Mouse (Mus musculus) adrenal gland, adult 18-20 months (tissue): ENCODE data around the gene Zc3hav1l. TPM values are rescaled to one million over a fixed set of nuclear protein-coding genes. Genes with fewer than 3 reads are reported as not detected.

Experiments
- DNase-seq, 2 experiments: peaks; one replicate each; pipeline ENCODE4 v3.0.0; 2021 to 2022; ENCODE audit warnings: low spot score in 2 of 2
- total RNA-seq, 2 experiments: library from RNA; stranded (reverse); gene quantifications; 1 replicate in 1 of 2; 2 replicates in 1 of 2; pipeline ENCODE4 v1.2.3; 2021

Gene Zc3hav1l
- total RNA-seq, 2 experiments from 2014 or later = 2.1 to 2.8 TPM

DNA sequence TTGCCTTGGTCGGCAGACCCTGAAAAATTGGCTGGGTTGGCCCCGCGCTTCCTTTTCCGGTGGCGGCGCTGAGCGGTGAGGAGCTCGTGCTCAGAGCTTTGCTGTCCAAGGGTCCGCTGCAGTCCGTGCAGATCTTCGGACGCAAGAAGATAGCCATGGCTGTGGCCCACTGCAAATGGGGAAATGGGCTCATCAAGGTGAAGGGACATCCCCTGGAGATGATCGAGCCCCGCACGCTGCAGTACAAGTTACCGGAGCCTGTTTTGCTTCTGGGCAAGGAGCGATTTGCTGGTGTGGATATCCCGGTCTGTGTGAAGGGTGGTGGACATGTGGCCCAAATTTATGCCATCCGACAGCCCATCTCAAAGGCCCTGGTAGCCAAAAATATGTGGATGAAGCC, 14.6 kb downstream of the Zc3hav1l start:
- no peak for DNase-seq

DNA sequence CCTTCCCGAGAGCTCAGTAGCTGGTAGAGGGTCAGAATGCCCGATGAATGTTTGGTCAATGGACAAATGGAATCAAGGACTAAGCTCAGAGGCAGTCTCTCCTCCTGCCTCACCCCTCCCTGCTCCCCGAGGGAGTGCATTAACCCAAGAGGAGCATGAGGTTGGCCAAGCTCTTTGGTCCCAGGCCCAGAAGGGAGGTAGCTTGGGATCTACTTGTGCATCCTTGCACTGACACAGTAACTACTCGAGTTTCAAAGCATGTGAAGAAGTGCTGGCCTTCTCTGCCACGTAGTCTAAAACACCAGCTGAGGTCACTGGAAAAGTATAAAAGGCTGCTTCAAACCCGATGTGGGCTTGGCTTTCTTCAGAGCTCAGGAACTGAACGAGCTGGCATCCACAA, 34.6 kb downstream of the Zc3hav1l start:
- DNase-seq = no peak

DNA sequence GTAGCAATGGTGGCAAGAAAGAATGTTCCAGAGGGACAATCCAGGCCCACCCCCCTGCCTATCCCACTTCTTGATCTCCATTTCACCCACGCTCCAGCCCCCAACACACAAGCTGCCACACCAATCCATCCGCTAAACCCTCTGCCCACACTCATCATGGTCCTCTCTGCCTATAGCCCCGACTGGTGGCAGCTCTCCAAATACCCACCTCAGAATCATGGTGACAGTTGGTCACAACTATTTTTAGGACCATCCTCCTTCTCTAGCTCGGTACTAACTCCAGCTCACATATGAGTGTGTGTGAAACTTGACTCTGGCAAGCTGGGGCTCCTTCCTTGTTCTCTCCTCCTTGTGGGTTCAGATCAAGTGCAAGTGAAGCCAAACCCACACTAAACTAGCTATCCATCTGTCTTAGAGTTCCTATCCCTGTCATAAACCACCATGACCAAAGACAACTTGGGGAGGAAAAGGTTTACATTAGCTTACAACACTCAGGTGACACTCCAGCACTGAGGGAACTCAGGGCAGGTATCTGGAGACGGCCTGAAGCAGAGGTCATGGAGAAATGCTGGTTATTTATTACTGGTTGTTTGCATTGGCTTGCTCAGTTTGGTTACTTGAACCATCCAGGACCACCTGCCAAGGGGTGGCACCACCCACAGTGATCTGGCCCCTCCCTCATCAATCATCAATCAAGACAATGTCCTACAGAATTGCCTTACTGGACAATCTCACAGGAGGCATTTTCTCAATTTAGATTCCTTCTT, 35.5 kb downstream of the Zc3hav1l start:
- DNase-seq = no peak

DNA sequence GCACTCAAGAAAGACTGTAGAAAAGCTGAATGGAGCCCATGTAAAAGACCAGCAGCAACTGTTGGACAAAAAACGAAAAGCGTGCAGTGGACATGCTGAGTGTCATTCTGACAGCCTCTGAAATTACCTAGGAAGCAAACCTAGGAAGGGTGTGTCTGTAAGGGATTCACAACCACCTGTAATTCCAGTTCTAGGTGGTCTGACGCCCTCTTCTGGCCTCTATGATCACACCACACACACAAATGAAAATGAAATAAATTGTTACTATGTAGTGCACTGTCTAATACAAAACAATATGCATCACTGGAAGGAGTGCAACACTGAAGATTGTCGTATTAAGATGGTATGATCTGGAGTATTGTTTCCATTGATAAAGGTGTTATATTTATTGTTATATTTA, 37.2 kb downstream of the Zc3hav1l start:
- no peak for DNase-seq

DNA sequence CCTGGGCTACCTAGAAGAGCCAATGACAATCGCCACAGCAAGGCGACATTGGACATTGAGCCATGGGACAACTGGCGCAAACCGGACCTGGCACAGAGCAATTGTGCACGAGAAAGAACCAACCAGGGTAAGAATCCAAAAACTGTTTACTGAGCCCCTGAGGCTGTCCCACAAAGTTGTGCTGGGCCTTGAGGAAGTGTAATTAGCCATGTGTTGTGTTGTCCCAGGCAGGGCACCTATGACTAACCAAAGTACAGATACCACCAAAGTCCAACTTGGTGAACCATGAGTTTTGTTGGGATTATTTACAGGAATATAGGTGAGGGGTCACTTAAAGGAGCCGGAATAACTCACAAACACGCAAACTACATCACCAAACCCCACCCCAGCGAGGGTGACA, 41.6 kb downstream of the Zc3hav1l start:
- no peak for DNase-seq

DNA sequence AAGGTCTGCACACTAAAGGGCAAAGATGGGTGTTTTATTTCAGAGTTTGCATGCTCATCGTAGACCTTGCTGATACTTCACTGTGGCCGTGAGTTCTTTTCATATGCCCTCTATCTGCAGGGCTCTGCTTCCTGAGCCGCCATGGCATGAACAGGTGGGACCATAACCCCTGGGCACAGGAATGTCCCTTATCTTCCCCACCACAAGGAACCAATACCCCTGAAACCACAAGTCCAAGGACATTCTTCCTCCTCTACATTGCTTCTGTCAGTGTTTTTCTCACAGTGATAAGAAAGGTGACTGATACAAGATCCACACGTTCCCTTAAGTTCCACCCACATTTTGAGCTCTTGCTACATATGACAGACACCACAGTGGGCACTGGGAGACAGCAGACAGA, 42.3 kb downstream of the Zc3hav1l start:
- DNase-seq = no peak

DNA sequence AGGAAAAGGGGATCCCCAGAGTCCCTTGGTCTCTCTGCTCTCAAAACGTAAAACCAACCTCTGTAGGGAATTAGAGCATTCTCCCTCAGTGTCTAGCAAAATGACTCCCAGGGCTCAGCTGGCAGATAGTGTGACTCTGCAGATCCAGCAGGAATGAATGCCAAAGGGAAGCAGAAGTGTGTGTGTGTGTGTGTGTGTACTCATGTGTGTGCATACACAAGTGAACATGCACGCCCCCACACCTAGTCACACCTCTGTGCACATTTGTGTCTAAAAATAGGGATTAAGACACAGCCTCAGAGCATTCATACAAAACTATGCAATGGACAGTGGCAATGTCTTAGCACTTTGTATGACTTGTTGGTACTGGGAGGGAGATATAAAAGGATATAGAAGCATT, 43.3 kb downstream of the Zc3hav1l start:
- DNase-seq = no peak

DNA sequence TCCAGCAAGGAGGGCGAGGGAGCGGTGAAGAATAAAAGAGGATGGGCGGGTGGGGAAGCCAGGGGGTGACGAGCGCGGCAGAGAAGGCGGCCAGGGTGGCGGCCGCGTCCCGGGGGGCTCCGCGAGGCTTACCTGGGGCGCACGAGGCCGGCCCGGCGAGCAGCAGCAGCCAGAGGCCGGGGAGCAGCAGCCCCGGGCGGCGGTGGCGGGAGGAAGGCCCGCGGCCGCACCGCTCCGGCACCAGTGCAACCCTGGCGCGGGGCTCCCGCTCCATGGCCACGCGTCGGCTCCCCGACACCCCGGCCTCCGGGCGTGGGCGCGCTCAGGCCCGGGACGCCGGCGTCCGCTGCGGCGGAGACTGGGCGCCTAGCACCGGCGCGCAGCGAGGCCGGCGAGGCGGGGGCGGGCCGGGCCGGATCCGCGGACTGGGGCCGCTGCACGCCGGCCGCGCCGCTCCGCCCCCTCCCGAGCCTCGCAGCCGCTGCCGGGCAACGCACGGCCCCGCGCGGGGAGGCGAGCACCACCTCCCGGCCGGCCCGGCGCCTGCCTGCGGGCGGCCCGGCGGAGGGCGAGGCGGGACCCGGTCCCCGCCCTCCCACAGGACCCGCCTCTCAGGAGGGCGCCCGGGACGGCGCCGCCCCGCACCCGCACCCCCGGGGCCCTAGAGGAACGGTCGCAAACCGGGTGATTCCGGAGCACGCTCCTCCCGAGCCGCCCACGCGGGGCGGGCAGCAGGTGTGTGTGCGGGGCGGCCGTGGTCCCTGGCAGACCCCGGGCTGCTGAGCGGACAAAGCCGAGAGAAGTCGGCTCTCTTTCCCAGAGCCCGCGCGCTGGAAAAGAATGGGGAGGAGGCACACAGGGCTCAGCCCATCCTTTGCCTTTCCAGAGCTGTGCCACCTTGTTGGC, 45.1 kb downstream of the Zc3hav1l start, which contains the start of gene D630045J12Rik:
D630045J12Rik (minus strand) TSS at position 274 of the 906 bp plus-strand sequence.
- DNase-seq = peak; percentile 78 to 79

DNA sequence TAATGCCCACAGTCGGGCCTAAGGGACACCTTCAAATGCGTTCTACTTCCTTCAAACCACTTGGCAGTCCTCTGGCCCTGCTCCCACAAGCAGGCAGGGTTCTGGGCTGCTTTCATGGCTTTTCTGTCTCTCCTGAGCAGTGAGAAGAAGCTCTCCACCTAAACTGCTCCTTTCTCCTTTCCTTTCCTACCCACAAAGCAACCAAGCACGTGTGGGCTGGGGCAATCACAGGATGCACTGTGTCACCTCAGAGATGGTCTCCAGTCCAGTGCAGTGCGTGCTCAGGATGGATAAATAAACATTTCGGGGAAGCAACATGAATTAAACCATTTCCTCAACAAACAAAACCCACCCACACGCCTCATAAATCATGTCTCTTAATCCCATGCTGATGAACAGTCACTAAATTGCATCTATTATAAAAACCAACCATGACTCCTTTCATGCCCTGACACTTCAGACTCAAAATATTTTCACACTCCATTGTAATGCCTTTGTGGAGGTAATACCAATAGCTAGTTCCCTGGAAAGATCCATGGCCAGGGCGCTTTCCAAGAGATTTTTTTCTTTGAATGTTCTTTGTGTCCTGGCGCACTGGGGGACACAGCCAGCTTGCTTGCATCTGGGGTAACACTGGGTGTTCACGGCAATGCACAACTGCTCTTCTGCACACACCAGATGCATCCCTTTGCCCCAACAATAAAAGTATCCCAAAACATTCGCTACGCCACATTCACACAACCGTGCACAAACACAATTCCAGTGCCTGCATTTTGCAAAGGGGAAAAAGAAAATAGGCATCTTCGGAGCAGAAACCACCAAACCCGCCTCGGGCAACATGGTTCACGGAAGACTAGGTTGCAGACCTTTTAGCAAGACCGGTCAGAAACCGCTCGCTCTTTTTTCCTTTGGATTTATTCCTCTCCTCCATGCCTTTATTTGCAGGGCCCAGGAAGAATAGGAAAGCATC, 46.0 kb downstream of the Zc3hav1l start:
- no peak for DNase-seq

DNA sequence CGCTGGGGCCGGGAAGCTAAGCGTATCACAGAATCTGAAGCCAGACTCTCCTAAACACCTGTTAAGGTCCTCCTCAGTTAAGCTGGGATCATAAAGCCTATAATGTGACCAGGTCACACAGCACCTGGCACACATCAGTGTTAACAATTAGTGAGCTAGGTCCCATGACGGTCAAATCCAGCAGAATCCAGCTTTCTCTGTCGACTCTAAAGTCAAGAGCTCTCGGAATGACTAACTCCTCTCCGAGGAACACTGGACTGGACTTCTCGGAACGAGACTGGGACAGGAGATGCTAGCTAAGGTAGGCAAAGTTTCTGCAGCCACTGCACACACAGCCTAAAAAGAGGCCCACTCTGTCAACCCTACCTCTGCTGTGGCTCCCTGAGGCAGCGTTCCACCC, 46.9 kb downstream of the Zc3hav1l start:
- DNase-seq = no peak

DNA sequence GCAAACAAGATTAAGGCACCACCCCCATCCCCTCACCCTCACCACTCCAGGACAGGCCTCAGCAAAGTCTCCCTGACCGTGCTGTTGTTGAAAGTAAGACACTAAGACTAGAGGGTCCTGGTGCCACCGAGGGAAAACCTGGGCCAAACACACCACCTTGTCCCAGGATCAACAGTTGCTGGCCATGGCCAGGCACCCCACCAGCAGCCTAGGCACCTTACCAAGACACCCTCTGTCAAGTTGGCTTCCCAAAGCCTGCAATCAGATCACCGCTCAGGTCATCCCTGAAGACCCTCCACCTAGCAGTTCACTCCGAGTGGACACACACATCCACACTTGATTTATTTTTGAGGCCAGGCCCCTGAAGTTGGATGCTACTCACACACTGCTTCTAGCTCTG, 47.6 kb downstream of the Zc3hav1l start:
- DNase-seq = no peak

DNA sequence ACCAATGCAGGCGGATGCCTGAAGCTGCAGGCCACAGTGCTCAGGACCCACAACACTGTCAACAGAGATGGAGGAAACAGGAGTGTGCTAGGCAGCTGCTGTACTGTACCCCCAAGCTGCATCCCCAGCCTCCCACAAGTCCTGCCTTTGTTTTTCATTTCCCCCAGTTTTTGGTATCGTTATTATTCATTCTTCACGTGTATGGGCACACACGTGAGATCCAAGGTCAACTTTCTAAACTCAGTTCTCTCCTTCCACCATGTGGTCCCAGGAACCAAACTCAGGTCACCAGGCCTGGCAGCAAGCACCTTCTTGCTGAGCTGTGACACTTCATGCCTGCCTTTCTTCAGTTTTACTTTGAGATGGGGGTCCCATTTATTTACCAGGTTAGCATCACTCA, 51.7 kb downstream of the Zc3hav1l start:
- no peak for DNase-seq

DNA sequence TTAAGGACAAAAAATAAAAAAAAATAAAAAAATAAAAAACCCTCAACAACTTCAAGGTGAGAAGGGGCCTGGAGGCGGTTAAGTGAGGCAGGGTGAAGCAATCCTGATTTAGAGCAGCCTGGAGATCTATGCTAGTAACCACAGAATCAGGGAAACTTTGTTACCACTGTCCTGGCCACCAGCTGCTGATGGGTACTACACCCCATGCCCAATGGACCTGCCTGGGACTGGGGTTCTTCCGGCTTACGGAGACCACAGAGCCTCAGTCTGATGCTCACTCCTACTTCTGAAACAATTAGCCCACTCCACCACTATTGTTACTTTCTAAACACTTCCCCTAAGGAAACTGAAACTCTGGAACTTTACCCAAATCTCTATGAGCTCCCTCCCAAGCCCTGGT, 54.3 kb downstream of the Zc3hav1l start:
- no peak for DNase-seq

DNA sequence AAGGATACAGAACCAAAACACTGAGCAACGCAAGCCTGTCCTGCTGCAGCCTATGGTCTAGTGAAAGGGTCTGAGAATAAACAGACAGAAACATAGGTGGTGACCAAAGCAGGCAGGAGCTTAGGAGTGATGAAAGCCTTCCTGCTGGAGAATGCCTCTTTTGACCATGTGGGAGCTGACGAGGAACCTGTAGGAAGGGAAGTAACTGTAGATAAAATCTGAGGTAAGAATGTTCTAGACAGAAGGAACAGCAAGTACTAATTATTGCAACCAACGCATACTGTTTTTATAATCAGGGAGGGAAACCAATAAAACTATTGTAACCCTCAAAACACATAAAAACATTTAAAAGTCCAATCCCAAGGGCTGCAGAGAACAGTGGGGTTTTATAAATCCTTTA, 54.9 kb downstream of the Zc3hav1l start:
- no peak for DNase-seq

DNA sequence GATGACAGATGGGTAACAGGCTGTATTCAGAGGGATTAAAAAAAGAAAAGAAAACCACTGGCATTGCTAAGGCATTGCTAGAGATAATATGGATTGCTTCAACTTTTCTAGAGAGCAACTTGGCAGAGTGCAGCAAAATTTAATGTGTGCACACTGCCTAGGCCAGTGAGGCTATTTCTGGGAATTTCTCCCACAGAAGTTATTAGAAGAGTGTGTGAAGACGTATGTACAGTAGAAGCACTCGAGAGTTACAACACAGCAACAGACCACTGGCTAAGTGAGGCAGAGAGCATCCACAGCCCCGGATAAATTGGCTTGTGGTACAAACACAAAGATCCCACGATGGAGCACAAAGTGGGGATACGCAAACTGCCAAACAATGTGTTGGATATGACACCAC, 56.2 kb downstream of the Zc3hav1l start:
- DNase-seq = no peak

DNA sequence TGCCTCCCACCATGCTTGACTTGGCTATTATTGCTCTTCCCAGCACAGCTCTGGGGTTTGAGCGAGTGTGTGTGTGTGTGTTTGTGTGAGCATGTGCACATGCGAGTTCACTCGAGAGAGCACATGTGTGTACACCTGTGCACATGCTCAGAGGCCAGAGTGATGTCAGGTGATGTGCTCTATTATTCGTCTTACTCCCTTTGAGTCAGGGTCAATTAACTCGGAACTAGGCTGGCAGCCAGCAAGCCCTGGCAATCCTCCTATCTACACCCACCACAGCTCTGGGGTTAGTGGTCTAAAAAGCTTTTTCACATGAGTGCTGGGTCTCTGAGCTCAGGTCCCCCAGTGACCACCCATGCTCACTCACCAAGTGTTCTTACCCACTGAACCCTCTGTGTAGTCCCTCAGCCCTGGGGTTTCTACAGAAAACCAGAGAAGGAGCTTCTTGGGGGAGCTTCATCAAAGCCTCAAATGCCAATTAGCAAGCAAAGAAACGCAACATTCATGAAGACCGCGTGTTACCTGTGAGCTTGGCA, 56.7 kb downstream of the Zc3hav1l start:
- DNase-seq = no peak

DNA sequence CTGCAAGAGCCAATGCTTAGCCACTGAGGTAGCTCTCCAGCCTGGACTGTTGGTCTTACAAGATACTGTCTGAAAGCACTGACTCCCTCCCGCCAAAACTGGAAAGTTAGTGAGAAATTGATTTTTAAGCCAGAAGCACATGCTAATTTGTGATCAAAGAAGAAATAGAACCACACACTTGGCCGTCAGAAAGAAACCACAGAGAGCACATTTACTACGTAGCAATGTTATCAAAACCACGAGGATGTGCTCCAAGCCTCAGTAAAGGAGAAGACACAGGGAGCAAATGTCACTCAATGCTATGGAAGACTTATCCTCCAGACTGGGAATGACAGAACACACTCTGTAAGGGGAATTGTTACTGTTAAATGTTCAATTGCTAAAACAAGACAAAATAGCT, 57.6 kb downstream of the Zc3hav1l start:
- DNase-seq = no peak

DNA sequence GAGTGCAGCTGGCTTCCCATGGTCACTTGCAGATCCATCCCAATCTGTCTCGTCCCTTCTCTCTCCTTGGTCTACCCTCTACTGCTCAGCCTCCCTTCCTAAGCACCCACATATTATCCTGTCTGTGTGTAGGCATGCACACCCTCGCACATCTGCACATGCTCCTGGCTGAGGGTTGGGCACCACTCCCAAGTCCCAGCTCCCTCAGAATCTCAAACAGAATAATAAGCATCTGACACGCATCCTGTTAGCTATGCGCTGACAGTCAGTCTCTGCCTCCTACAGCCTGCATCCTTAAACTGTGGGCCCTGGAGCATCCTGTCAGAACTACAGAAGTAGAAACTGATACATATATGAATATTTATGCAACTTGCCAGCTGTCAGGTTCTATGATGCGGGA, 58.4 kb downstream of the Zc3hav1l start:
- no peak for DNase-seq

DNA sequence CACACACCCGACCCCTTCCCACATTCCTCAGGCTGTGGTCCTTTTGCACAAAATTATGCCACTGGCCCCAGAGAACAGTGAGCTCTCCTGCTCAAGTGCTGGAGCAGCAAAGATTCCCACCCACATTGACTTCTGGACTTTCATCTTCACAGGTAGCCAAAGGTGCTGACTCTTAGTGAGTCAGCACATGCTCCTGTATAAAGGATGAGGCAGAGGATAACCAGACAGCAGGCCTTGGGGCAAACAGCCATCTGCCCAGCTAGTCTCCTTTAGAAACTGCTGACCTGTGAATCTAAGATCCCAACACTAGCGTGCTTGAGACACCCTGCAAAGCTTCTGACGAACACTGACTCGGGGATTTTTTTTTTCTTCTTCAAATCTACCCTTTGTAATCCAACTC, 60.7 kb downstream of the Zc3hav1l start:
- no peak for DNase-seq
